Mouse (Mus musculus) liver, adult 2 months (tissue): ENCODE results near the gene En1. TPM values are rescaled to one million over a fixed set of nuclear protein-coding genes. Genes with fewer than 3 reads are reported as not detected.
A peak's percentile ranks its signal among the peaks of the same experiment; 100 is the strongest.

Experiments used
- DNase-seq: peaks from one replicate; pipeline ENCODE4 v3.0.0-alpha.2; 2011; ENCODE audit warnings: low read depth, low spot score; ENCODE audit errors: extremely low read depth
- H3K27ac ChIP-seq: fragments of 200-500 bp; replicated peaks from 2 replicates; pipeline ENCODE4 v1.5.1; 2012; ENCODE audit warnings: low read depth, mild to moderate bottlenecking, control low read depth, inconsistent platforms, low read length; ENCODE audit not compliant: insufficient read depth
- H3K27me3 ChIP-seq: fragments of 200-500 bp; 2 replicates; pipeline ENCODE4 v1.6.1; 2012; ENCODE audit warnings: mild to moderate bottlenecking, moderate library complexity, low read length, inconsistent platforms; ENCODE audit not compliant: control insufficient read depth, insufficient read depth
- H3K36me3 ChIP-seq: fragments of 200-500 bp; 2 replicates; pipeline ENCODE4 v1.6.1; 2012; ENCODE audit warnings: low read length, inconsistent platforms; ENCODE audit not compliant: control insufficient read depth, insufficient read depth
- H3K4me1 ChIP-seq: fragments of 200-500 bp; 2 replicates; pipeline ENCODE4 v1.6.1; 2011; ENCODE audit warnings: low read length; ENCODE audit not compliant: control insufficient read depth, insufficient read depth
- H3K4me3 ChIP-seq: fragments of 200-500 bp; 2 replicates; pipeline ENCODE4 v1.5.1; 2011; ENCODE audit warnings: low read depth, mild to moderate bottlenecking, control low read depth, low read length, moderate library complexity; ENCODE audit not compliant: insufficient read depth
- H3K79me2 ChIP-seq: fragments of 200-500 bp; 2 replicates; pipeline ENCODE4 v1.6.1; 2012; ENCODE audit warnings: inconsistent platforms, mild to moderate bottlenecking, low read length, moderate library complexity; ENCODE audit not compliant: control insufficient read depth, insufficient read depth
- H3K9ac ChIP-seq: fragments of 200-500 bp; 2 replicates; pipeline ENCODE4 v1.6.1; 2012; ENCODE audit warnings: low read depth, mild to moderate bottlenecking, control low read depth, inconsistent platforms, low read length
- CTCF ChIP-seq: fragments of 200-500 bp; IDR thresholded peaks from 2 replicates; pipeline ENCODE4 v1.5.1; 2011; ENCODE audit warnings: low read depth, low read length, control low read depth
- POLR2A ChIP-seq: fragments of 200-500 bp; IDR thresholded peaks from 2 replicates; pipeline ENCODE4 v1.6.1; 2011; ENCODE audit warnings: low read length, control low read depth; ENCODE audit not compliant: insufficient read depth; ENCODE audit errors: extremely low read depth
- WGBS: fragments of 180-500 bp; shearing (Covaris S2); methylation state at CpG from one replicate; pipeline ENCODE4 v1.1.7; 2018; 5-methylcytosine and 5-hydroxymethylcytosine counted together
- polyA plus RNA-seq: library from polyadenylated mRNA; depleted of rRNA; stranded (reverse); fragments of >200 nt; gene quantifications from 2 replicates; pipeline ENCODE4 v1.2.3, GENCODE M21; 2012
- total RNA-seq: library from RNA; depleted of rRNA; stranded (reverse); fragments of >200 nt; gene quantifications from 2 replicates; pipeline ENCODE4 v1.2.3, GENCODE M21; 2014

Gene En1
- total and polyA plus RNA-seq, 2 experiments, result not detected

- no peak overlapping the region for H3K9ac ChIP-seq
- no peak for TF ChIP-seq POLR2A
- no peak for TF ChIP-seq CTCF
- DNase-seq, result no peak
- 55% methylated on average over 11 of the region's 11 CpGs for WGBS
- H3K27me3 ChIP-seq, result peaks cover 3% of the 10 kb centered on the region; the same call in 1 of the 2 replicates
- no peaks in the 10 kb centered on the region for H3K79me2 ChIP-seq
- no peak overlapping the region for H3K27ac ChIP-seq
- no peak overlapping the region for H3K4me3 ChIP-seq
- no peaks in the 10 kb centered on the region for H3K36me3 ChIP-seq
- H3K4me1 ChIP-seq, result no peaks in the 10 kb centered on the region
Measured at GRCm38 (mm10) chr1:120626930-120627621, 24.9 kb downstream of the En1 start.

GRCm38 (mm10) chr1:120627622-120628001, 25.4 kb downstream of the En1 start:
- no peak for DNase-seq
- H3K79me2 ChIP-seq, result no peaks in the 10 kb centered on the region
- no peak overlapping the region for H3K27ac ChIP-seq
- H3K4me3 ChIP-seq, result no peak overlapping the region
- WGBS, result 82% methylated on average over 4 of the region's 4 CpGs
- H3K36me3 ChIP-seq, result no peaks in the 10 kb centered on the region
- TF ChIP-seq CTCF, result no peak
- TF ChIP-seq POLR2A, result no peak
- H3K27me3 ChIP-seq, result peaks cover 3% of the 10 kb centered on the region; the same call in 1 of the 2 replicates
- H3K4me1 ChIP-seq, result no peaks in the 10 kb centered on the region
- no peak overlapping the region for H3K9ac ChIP-seq

DNA sequence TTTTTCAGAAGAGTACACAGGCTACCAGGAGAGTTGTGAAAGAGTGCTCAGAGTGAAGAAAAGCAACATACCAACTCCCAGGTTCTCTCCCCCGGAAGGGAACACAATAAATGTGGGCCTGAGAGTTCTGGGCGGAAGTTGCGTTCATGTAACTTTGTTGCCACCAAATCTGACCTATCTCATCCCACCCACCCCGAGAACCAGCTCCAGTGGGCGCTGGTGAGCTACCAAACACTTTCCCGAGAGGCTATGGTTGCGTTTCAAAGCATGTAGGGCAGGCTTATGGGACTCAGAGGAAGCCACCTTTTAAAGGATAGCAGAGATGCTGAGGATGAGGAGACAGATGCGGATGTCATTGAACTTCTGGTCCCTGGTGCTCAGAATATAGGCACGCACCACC, 26.6 kb downstream of the En1 start:
- Histone ChIP-seq H3K9ac (no peak overlapping the region), H3K27me3 (peaks cover 3% of the 10 kb centered on the region; the same call in 1 of the 2 replicates), H3K4me1 (no peaks in the 10 kb centered on the region), H3K27ac (no peak overlapping the region), H3K4me3 (no peak overlapping the region), H3K79me2 (no peaks in the 10 kb centered on the region), H3K36me3 (no peaks in the 10 kb centered on the region)
- WGBS, result 43% methylated on average over 9 of the region's 9 CpGs
- no peak for DNase-seq
- TF ChIP-seq CTCF (peak; percentile 56), POLR2A (no peak)

DNA sequence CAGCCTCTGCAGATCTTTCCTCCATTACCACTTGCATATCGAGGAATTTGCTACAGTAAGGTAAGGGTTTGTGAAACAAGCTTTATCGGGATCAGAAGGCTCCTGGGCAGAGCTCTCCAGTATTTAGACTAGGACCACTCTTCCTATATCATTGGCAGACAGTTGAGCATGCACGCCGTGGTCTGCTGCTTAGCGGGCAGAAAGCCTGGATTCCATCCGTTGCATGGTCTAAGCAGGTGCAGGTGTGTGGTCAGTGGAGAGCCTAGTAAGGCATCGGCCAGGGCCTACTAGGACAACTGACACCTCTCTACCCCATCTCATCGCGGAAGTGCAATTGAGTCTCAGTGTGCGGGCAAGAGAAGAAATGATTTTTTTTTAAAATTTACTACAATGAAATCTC, 41.2 kb downstream of the En1 start:
- Histone ChIP-seq H3K9ac (no peak overlapping the region), H3K36me3 (no peaks in the 10 kb centered on the region), H3K79me2 (no peaks in the 10 kb centered on the region), H3K27ac (no peak overlapping the region), H3K4me1 (no peaks in the 10 kb centered on the region), H3K4me3 (no peak overlapping the region), H3K27me3 (0 out of 2 replicates have a peak, but pooled peaks cover 2% of the 10 kb centered on the region)
- DNase-seq, result no peak
- 36% methylated on average over 10 of the region's 10 CpGs for WGBS
- TF ChIP-seq CTCF, result no peak
- no peak for TF ChIP-seq POLR2A

DNA sequence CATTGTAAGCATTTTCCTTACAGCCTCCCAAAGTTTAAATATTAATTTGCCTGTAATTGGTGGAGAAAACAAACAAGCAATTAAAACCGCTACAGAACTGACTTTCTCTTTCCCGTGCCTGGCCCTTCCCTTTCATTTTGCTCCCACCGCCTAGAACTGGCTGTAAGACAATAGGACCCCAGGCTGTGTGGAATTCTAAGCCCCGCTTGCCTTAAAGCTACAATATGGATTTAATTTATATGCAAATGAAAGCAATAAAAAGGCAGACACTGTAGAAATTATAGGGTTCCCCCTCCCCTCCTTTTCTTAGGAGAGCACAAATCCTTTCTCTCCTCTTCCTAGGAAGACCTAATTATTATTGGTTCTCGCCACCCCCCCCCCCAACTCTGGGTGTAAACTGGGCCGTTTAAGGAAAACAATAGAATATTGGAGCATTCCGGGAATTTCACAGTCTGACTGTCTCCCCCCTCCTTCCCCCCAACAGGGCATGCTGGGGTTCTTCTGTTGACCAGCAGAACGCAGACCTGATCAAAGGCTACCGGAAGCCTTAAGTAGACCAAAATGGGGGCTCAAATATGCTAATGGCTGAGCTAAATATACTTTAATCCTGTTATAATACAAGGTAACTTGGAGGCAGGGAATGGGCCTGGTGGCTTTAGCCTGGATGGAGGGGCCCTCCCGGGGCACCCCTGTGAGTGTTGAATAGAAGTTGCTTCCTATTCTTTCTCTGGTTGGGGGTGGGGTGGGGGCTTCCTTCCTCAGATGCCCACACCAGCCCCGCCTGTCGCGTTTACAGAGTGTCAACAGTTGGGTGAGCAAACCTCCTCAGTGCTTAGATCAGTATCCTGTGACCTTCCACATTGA, 41.9 kb downstream of the En1 start:
- H3K4me1 ChIP-seq, result no peaks in the 10 kb centered on the region
- no peaks in the 10 kb centered on the region for H3K36me3 ChIP-seq
- H3K4me3 ChIP-seq, result no peak overlapping the region
- TF ChIP-seq CTCF, result no peak
- no peak for TF ChIP-seq POLR2A
- WGBS, result 29% methylated on average over 13 of the region's 13 CpGs
- H3K9ac ChIP-seq, result no peak overlapping the region
- no peak for DNase-seq
- H3K79me2 ChIP-seq, result no peaks in the 10 kb centered on the region
- 0 out of 2 replicates have a peak, but pooled peaks cover 2% of the 10 kb centered on the region for H3K27me3 ChIP-seq
- no peak overlapping the region for H3K27ac ChIP-seq
